In the genomic region with DNA sequence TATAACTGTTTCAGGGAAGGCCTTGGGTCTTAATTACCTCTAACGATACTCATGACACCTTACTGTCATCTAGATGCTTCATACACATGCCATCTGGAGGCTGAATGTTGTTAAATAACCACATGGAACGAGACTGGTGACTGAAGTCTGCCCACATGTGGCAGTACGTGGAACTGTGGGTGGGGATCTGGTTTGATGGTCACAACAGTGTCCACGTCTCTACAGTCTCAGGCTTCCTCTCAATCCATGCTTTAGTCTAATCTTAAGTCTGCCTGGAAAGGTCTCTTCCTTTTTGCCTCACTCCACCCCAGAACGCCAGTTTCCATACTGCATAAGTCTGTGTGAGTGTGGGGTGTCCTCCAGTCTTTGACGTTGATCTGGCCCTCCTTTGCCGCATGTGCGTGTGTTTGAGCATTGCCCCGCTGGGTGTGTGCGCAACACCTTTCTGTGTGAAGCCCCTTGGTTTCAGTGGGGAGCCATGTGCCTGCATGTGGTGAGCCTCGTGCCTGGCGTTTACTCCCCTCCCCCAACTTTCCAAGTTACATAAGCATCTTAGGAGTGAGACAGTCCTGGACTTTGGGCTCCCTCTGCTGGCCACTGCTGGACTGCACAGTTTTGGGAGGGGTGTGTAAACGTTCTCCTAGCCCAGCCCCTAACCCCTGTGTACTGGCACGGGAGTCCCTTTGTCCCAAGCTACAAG, we compare ENCODE assay signal across 8 mouse cellular contexts. TPM values are rescaled to one million over a fixed set of nuclear protein-coding genes. Genes with fewer than 3 reads are reported as not detected.
A peak's percentile ranks its signal among the peaks of the same experiment; 100 is the strongest.
DNase-seq lines count a peak whose midpoint lies in the region; ATAC-seq lines count a peak whose summit lies in the region.

No protein-coding gene starts in this region.

- peak overlapping the region; percentile 73 for H3K4me2 ChIP-seq in heart, embryonic 12.5 days
- peak overlapping the region; percentile 79 for H3K4me2 ChIP-seq in kidney, embryonic 16.5 days (replicated peaks; ENCODE audit: low read depth, low read length)

- no peaks in the 10 kb centered on the region for H3K9me3 ChIP-seq in erythroblast, embryonic 14.5 days (ENCODE audit: control insufficient read depth, low read length)
- H3K9me3 ChIP-seq in heart, embryonic 12.5 days (replicated peaks) = no peaks in the 10 kb centered on the region
- H3K9me3 ChIP-seq in kidney, embryonic 16.5 days (ENCODE audit: low read length) = no peaks in the 10 kb centered on the region

- DNase-seq in CD4-positive, CD25-positive, alpha-beta regulatory T cell, adult 2 months (ENCODE audit: low read depth, low spot score) = peak; percentile 96
- peak; percentile 86 for DNase-seq in brain, embryonic 18.5 days (ENCODE audit: low read depth, low spot score)
- peak; percentile 89 for DNase-seq in liver
- DNase-seq in spleen, postnatal 36 days (ENCODE audit: low spot score in 2 of 2) = peak; percentile 80 to 84

- H3K36me3 ChIP-seq in erythroblast, embryonic 14.5 days (ENCODE audit: control insufficient read depth) = no peaks in the 10 kb centered on the region
- H3K36me3 ChIP-seq in heart, embryonic 12.5 days = no peaks in the 10 kb centered on the region
- H3K36me3 ChIP-seq in kidney, embryonic 16.5 days (ENCODE audit: insufficient read depth, low read length) = no peaks in the 10 kb centered on the region

- peak overlapping the region; percentile 60 for H3K4me3 ChIP-seq in erythroblast, embryonic 14.5 days (replicated peaks)
- H3K4me3 ChIP-seq in heart, embryonic 12.5 days = peak overlapping the region; percentile 35
- H3K4me3 ChIP-seq in kidney, embryonic 16.5 days (ENCODE audit: low read length) = peak overlapping the region; percentile 38

- H3K27me3 ChIP-seq in erythroblast, embryonic 14.5 days (ENCODE audit: control insufficient read depth) = no peaks in the 10 kb centered on the region; the same call in 1 of the 2 replicates
- H3K27me3 ChIP-seq in heart, embryonic 12.5 days (replicated peaks) = peaks cover 8% of the 10 kb centered on the region; the same call in 1 of the 2 replicates
- no peaks in the 10 kb centered on the region for H3K27me3 ChIP-seq in kidney, embryonic 16.5 days (ENCODE audit: insufficient read depth, low read length)

- 2% methylated on average over 14 of the region's 14 CpGs for WGBS in heart, embryonic 12.5 days
- 1% methylated on average over 14 of the region's 14 CpGs for WGBS in kidney, embryonic 16.5 days

- peak overlapping the region; percentile 66 for H3K9ac ChIP-seq in heart, embryonic 12.5 days
- peak overlapping the region; percentile 72 for H3K9ac ChIP-seq in kidney, embryonic 16.5 days (replicated peaks; ENCODE audit: low read length)

- H3K27ac ChIP-seq in heart, embryonic 12.5 days (ENCODE audit: poor library complexity, severe bottlenecking) = peak overlapping the region; percentile 83
- peak overlapping the region; percentile 96 for H3K27ac ChIP-seq in kidney, embryonic 16.5 days (ENCODE audit: low read length)

- ATAC-seq in heart, embryonic 12.5 days (ENCODE audit: insufficient number of reproducible peaks, low FRiP score) = peak; percentile 75
- peak; percentile 81 for ATAC-seq in kidney, embryonic 16.5 days (ENCODE audit: low FRiP score, low TSS enrichment)
- peak; percentile 51 for ATAC-seq in monocyte, adult 5-6 weeks (replicated peaks; ENCODE audit: insufficient number of reproducible peaks, low FRiP score, low TSS enrichment, poor library complexity, severe bottlenecking)

- H3K4me1 ChIP-seq in erythroblast, embryonic 14.5 days (ENCODE audit: control insufficient read depth) = peaks cover 54% of the 10 kb centered on the region
- peaks cover 29% of the 10 kb centered on the region for H3K4me1 ChIP-seq in heart, embryonic 12.5 days (replicated peaks)
- H3K4me1 ChIP-seq in kidney, embryonic 16.5 days (ENCODE audit: insufficient read depth, low read length) = peaks cover 31% of the 10 kb centered on the region

RNA-seq across cellular contexts. Expression of gene Atp1a2, which starts 12.0 kb away (rescaled TPM):
- polyA plus RNA-seq in erythroblast, embryonic 14.5 days (2012) = not detected in 2 replicates
- 23.4 and 25.9 TPM in 2 replicates for polyA plus RNA-seq in heart, embryonic 12.5 days (2016; fragmentation: Nextera tagmentation; extraction: Ambion mirVana)
- polyA plus RNA-seq in kidney, embryonic 16.5 days (2015; fragmentation: Nextera tagmentation; extraction: Ambion mirVana) = 1.7 and 2.4 TPM in 2 replicates
- total RNA-seq in monocyte, adult 5-6 weeks (2017) = not detected in 3 replicates

RNA-seq across cellular contexts. Expression of gene Kcnj9, which starts 19.3 kb away (rescaled TPM):
- polyA plus RNA-seq in erythroblast, embryonic 14.5 days (2012) = 0.01 TPM in 1 of 2 replicates, not detected in the other
- polyA plus RNA-seq in heart, embryonic 12.5 days (2016; fragmentation: Nextera tagmentation; extraction: Ambion mirVana) = not detected in 2 replicates
- not detected in 2 replicates for polyA plus RNA-seq in kidney, embryonic 16.5 days (2015; fragmentation: Nextera tagmentation; extraction: Ambion mirVana)
- total RNA-seq in monocyte, adult 5-6 weeks (2017) = 0.29 TPM in 1 of 3 replicates, not detected in the others

RNA-seq across cellular contexts. Expression of gene Kcnj10, which starts 31.2 kb away (rescaled TPM):
- 0.01 TPM in 1 of 2 replicates, not detected in the other for polyA plus RNA-seq in erythroblast, embryonic 14.5 days (2012)
- polyA plus RNA-seq in heart, embryonic 12.5 days (2016; fragmentation: Nextera tagmentation; extraction: Ambion mirVana) = not detected in 2 replicates
- 1.2 and 1.6 TPM in 2 replicates for polyA plus RNA-seq in kidney, embryonic 16.5 days (2015; fragmentation: Nextera tagmentation; extraction: Ambion mirVana)
- not detected in 3 replicates for total RNA-seq in monocyte, adult 5-6 weeks (2017)

RNA-seq across cellular contexts. Expression of gene Igsf8, which starts 48.4 kb away (rescaled TPM):
- polyA plus RNA-seq in erythroblast, embryonic 14.5 days (2012) = 2.7 and 3.3 TPM in 2 replicates
- 24.0 and 26.1 TPM in 2 replicates for polyA plus RNA-seq in heart, embryonic 12.5 days (2016; fragmentation: Nextera tagmentation; extraction: Ambion mirVana)
- 60.2 and 69.7 TPM in 2 replicates for polyA plus RNA-seq in kidney, embryonic 16.5 days (2015; fragmentation: Nextera tagmentation; extraction: Ambion mirVana)
- total RNA-seq in monocyte, adult 5-6 weeks (2017) = 13.0 to 18.8 TPM (median 16.7 TPM) in 3 replicates

RNA-seq across cellular contexts. Expression of gene Atp1a4, which starts 51.6 kb away (rescaled TPM):
- not detected in 2 replicates for polyA plus RNA-seq in erythroblast, embryonic 14.5 days (2012)
- polyA plus RNA-seq in heart, embryonic 12.5 days (2016; fragmentation: Nextera tagmentation; extraction: Ambion mirVana) = 0.17 and 0.19 TPM in 2 replicates
- polyA plus RNA-seq in kidney, embryonic 16.5 days (2015; fragmentation: Nextera tagmentation; extraction: Ambion mirVana) = 0.05 TPM in 1 of 2 replicates, not detected in the other
- total RNA-seq in monocyte, adult 5-6 weeks (2017) = 0.43 TPM in 1 of 3 replicates, not detected in the others

Comparison
In these comparisons a context has a peak if more than half of its experiments do, and no peak if none do; other contexts are left out.
1. Peak in every context shown above with its lines: DNase-seq, ATAC-seq, H3K4me3 ChIP-seq and H3K27ac ChIP-seq.